In genomic region chr12:96754714-96755113, GRCm38 (mm10) we compare ENCODE assay signal across 25 mouse cellular contexts.
DNase-seq lines count a peak whose midpoint lies in the region; ATAC-seq and TF ChIP-seq lines count a peak whose summit lies in the region.
"Had no signal": no experiment of that assay in that cellular context is flagged by ENCODE, and none has a peak within 500 bp of the region (broad histone marks: within the 10 kb centered on the region; RNA-seq: fewer than 3 reads in every experiment).

No protein-coding gene starts in this region.

- H3K9ac ChIP-seq in forebrain, embryonic 14.5 days (ENCODE audit: low read length) = no peak overlapping the region
- H3K9ac ChIP-seq in forebrain, postnatal 0 days = no peak overlapping the region
- H3K9ac ChIP-seq in midbrain, embryonic 13.5 days (replicated peaks) = no peak overlapping the region
- H3K9ac ChIP-seq in midbrain, embryonic 16.5 days (ENCODE audit: low read depth, low read length) = no peak overlapping the region
- H3K9ac ChIP-seq: forebrain, embryonic 13.5 days; heart, embryonic 12.5 days; heart, embryonic 15.5 days; hindbrain, embryonic 13.5 days had no signal

- no peaks in the 10 kb centered on the region for H3K27me3 ChIP-seq in forebrain, embryonic 14.5 days (replicated peaks; ENCODE audit: control insufficient read depth, insufficient read depth, low read length)
- no peaks in the 10 kb centered on the region for H3K27me3 ChIP-seq in forebrain, postnatal 0 days (ENCODE audit: insufficient read depth, low read length)
- H3K27me3 ChIP-seq in midbrain, embryonic 13.5 days = peaks cover 3% of the 10 kb centered on the region; the same call in 1 of the 2 replicates
- H3K27me3 ChIP-seq in midbrain, embryonic 16.5 days (ENCODE audit: control insufficient read depth, insufficient read depth, low read depth, low read length) = no peaks in the 10 kb centered on the region
- H3K27me3 ChIP-seq: forebrain, embryonic 13.5 days; heart, embryonic 12.5 days; heart, embryonic 15.5 days; hindbrain, embryonic 13.5 days had no signal

- H3K4me3 ChIP-seq in forebrain, embryonic 14.5 days (ENCODE audit: low read depth, low read length) = no peak overlapping the region
- H3K4me3 ChIP-seq in forebrain, postnatal 0 days (ENCODE audit: low read depth, low read length) = no peak overlapping the region
- no peak overlapping the region for H3K4me3 ChIP-seq in midbrain, embryonic 13.5 days (replicated peaks)
- no peak overlapping the region for H3K4me3 ChIP-seq in midbrain, embryonic 16.5 days (ENCODE audit: low read depth, low read length)
- H3K4me3 ChIP-seq: forebrain, embryonic 10.5 days; forebrain, embryonic 13.5 days; heart, embryonic 12.5 days; heart, embryonic 15.5 days; hindbrain, embryonic 10.5 days; hindbrain, embryonic 13.5 days had no signal

- WGBS in forebrain, embryonic 14.5 days = 8% methylated on average over 5 of the region's 5 CpGs
- 13% methylated on average over 5 of the region's 5 CpGs for WGBS in forebrain, postnatal 0 days
- 16% methylated on average over 5 of the region's 5 CpGs for WGBS in midbrain, embryonic 13.5 days
- WGBS in midbrain, embryonic 16.5 days = 20% methylated on average over 5 of the region's 5 CpGs

- H3K4me1 ChIP-seq in forebrain, embryonic 14.5 days (ENCODE audit: control insufficient read depth, insufficient read depth, low read length) = no peaks in the 10 kb centered on the region
- H3K4me1 ChIP-seq in forebrain, postnatal 0 days (ENCODE audit: insufficient read depth) = no peaks in the 10 kb centered on the region
- H3K4me1 ChIP-seq in midbrain, embryonic 13.5 days (replicated peaks) = no peaks in the 10 kb centered on the region
- 0 out of 2 replicates have a peak, but pooled peaks cover 2% of the 10 kb centered on the region for H3K4me1 ChIP-seq in midbrain, embryonic 16.5 days (ENCODE audit: control insufficient read depth, insufficient read depth, low read length)
- H3K4me1 ChIP-seq: forebrain, embryonic 13.5 days; heart, embryonic 12.5 days; heart, embryonic 15.5 days; hindbrain, embryonic 10.5 days; hindbrain, embryonic 13.5 days had no signal

- no peak for TF ChIP-seq CTCF in forebrain, postnatal 0 days (IDR thresholded peaks at IDR 0.05; ENCODE audit: low read depth)

- no peak overlapping the region for H3K27ac ChIP-seq in forebrain, embryonic 14.5 days (ENCODE audit: low read depth, low read length)
- no peak overlapping the region for H3K27ac ChIP-seq in forebrain, postnatal 0 days (ENCODE audit: low read depth, low read length)
- no peak overlapping the region for H3K27ac ChIP-seq in midbrain, embryonic 13.5 days
- no peak overlapping the region for H3K27ac ChIP-seq in midbrain, embryonic 16.5 days (ENCODE audit: low read length)
- H3K27ac ChIP-seq: forebrain, embryonic 10.5 days; forebrain, embryonic 13.5 days; heart, embryonic 15.5 days; hindbrain, embryonic 10.5 days; hindbrain, embryonic 13.5 days had no signal

- H3K9me3 ChIP-seq in forebrain, embryonic 14.5 days (replicated peaks; ENCODE audit: control insufficient read depth, low read length) = no peaks in the 10 kb centered on the region
- no peaks in the 10 kb centered on the region for H3K9me3 ChIP-seq in forebrain, postnatal 0 days (ENCODE audit: low read length)
- H3K9me3 ChIP-seq in midbrain, embryonic 13.5 days = no peaks in the 10 kb centered on the region
- H3K9me3 ChIP-seq in midbrain, embryonic 16.5 days (replicated peaks; ENCODE audit: control insufficient read depth, low read length, poor library complexity, severe bottlenecking) = no peaks in the 10 kb centered on the region
- H3K9me3 ChIP-seq: forebrain, embryonic 10.5 days; forebrain, embryonic 13.5 days; heart, embryonic 12.5 days; heart, embryonic 15.5 days; hindbrain, embryonic 10.5 days; hindbrain, embryonic 13.5 days had no signal

- H3K36me3 ChIP-seq in forebrain, embryonic 14.5 days (ENCODE audit: control insufficient read depth, insufficient read depth, low read length) = no peaks in the 10 kb centered on the region
- no peaks in the 10 kb centered on the region for H3K36me3 ChIP-seq in forebrain, postnatal 0 days (ENCODE audit: insufficient read depth)
- no peaks in the 10 kb centered on the region for H3K36me3 ChIP-seq in midbrain, embryonic 13.5 days
- H3K36me3 ChIP-seq in midbrain, embryonic 16.5 days (ENCODE audit: control insufficient read depth, insufficient read depth, low read length) = no peaks in the 10 kb centered on the region
- H3K36me3 ChIP-seq: forebrain, embryonic 10.5 days; heart, embryonic 12.5 days; heart, embryonic 15.5 days; hindbrain, embryonic 10.5 days; hindbrain, embryonic 13.5 days had no signal

- no peak for ATAC-seq in forebrain, embryonic 14.5 days
- no peak for ATAC-seq in forebrain, postnatal 0 days
- ATAC-seq in midbrain, embryonic 13.5 days = 0 out of 2 replicates have a peak, but pooled peaks have one; percentile 53
- no peak; the same call in 1 of the 2 replicates for ATAC-seq in midbrain, embryonic 16.5 days
- ATAC-seq: activated CD4-positive, CD25-positive, alpha-beta regulatory T cell, adult 4 months; forebrain, embryonic 13.5 days; hindbrain, embryonic 16.5 days; inflammation-experienced regulatory T-cells, adult 6 months had no signal

- peak; percentile 4 for DNase-seq in embryo, embryonic 10 days (ENCODE audit: low spot score)
- DNase-seq in embryo, embryonic 9.5 days (ENCODE audit: extremely low spot score) = no peak
- peak; percentile 6 for DNase-seq in forebrain, embryonic 14.5 days (ENCODE audit: low spot score)
- no peak for DNase-seq in forebrain, postnatal 0 days
- DNase-seq in ovary, adult 18-20 months (ENCODE audit: low spot score) = no peak
- DNase-seq: adrenal gland, adult 8-10 months; adrenal gland, postnatal 25 days; cerebellum, adult 18-20 months; cerebellum, adult 9-10 months; cerebellum, postnatal 14 days; gastrocnemius, postnatal 25 days; heart, adult 18-20 months; heart, postnatal 10 days; heart, postnatal 36 days had no signal

- H3K4me2 ChIP-seq in forebrain, embryonic 14.5 days (ENCODE audit: low read length) = no peak overlapping the region
- no peak overlapping the region for H3K4me2 ChIP-seq in forebrain, postnatal 0 days (ENCODE audit: low read depth)
- no peak overlapping the region for H3K4me2 ChIP-seq in midbrain, embryonic 13.5 days (replicated peaks)
- no peak overlapping the region for H3K4me2 ChIP-seq in midbrain, embryonic 16.5 days (ENCODE audit: low read length)
- H3K4me2 ChIP-seq: forebrain, embryonic 13.5 days; heart, embryonic 12.5 days; heart, embryonic 15.5 days; hindbrain, embryonic 13.5 days had no signal

Comparison
In these comparisons a context has a peak if more than half of its experiments do, and no peak if none do; other contexts are left out.
1. DNase-seq: peak in embryo, embryonic 10 days (single experiment) and forebrain, embryonic 14.5 days (single experiment); none in embryo, embryonic 9.5 days (single experiment), forebrain, postnatal 0 days (single experiment) and ovary, adult 18-20 months (single experiment).